Mouse (Mus musculus) right cerebral cortex, postnatal 4 days (tissue): ENCODE measurements around the gene Nfia.

Source experiments
- DNase-seq: peaks from one replicate; pipeline ENCODE4 v3.0.0-alpha.2; 2022

Nfia gene

GRCm38 (mm10) chr4:97963951-97964350, 191.4 kb downstream of the Nfia start:
- DNase-seq, result no peak

- DNase-seq, result no peak
These were observed 196.3 kb downstream of the Nfia start for GRCm38 (mm10) chr4:97968786-97969348.

- DNase-seq, result no peak
These were observed 200.5 kb downstream of the Nfia start for GRCm38 (mm10) chr4:97973064-97973463.

- DNase-seq, result no peak
These were observed 201.5 kb downstream of the Nfia start for GRCm38 (mm10) chr4:97974037-97974436.

- no peak for DNase-seq
These were observed 204.4 kb downstream of the Nfia start for GRCm38 (mm10) chr4:97976891-97977290.

GRCm38 (mm10) chr4:97984361-97984760, 211.8 kb downstream of the Nfia start:
- DNase-seq, result no peak

- no peak for DNase-seq
These were observed 213.7 kb downstream of the Nfia start for GRCm38 (mm10) chr4:97986056-97986734.

- no peak for DNase-seq
These were observed 214.2 kb downstream of the Nfia start for GRCm38 (mm10) chr4:97986735-97987075.

GRCm38 (mm10) chr4:97988703-97989102, 216.2 kb downstream of the Nfia start:
- DNase-seq, result no peak

- DNase-seq, result no peak
These were observed 217.9 kb downstream of the Nfia start for GRCm38 (mm10) chr4:97990431-97990830.

- DNase-seq, result no peak
These were observed 218.9 kb downstream of the Nfia start for GRCm38 (mm10) chr4:97991395-97991794.

- DNase-seq, result no peak
These were observed 219.3 kb downstream of the Nfia start for GRCm38 (mm10) chr4:97991880-97992279.

GRCm38 (mm10) chr4:97995911-97996712, 223.6 kb downstream of the Nfia start:
- DNase-seq, result no peak

- no peak for DNase-seq
These were observed 224.8 kb downstream of the Nfia start for GRCm38 (mm10) chr4:97997151-97997817.

- DNase-seq, result no peak
These were observed 229.7 kb downstream of the Nfia start for GRCm38 (mm10) chr4:98002206-98002605.

GRCm38 (mm10) chr4:98003323-98004107, 231.0 kb downstream of the Nfia start:
- no peak for DNase-seq

- peak; percentile 49 for DNase-seq
These were observed 231.6 kb downstream of the Nfia start for GRCm38 (mm10) chr4:98004108-98004625.

GRCm38 (mm10) chr4:98004986-98005385, 232.5 kb downstream of the Nfia start:
- no peak for DNase-seq

GRCm38 (mm10) chr4:98008814-98009368, 236.4 kb downstream of the Nfia start:
- DNase-seq, result no peak

- DNase-seq, result no peak
These were observed 237.4 kb downstream of the Nfia start for GRCm38 (mm10) chr4:98009966-98010365.

- DNase-seq, result no peak
These were observed 247.3 kb downstream of the Nfia start for GRCm38 (mm10) chr4:98019811-98020210.

- no peak for DNase-seq
These were observed 248.3 kb downstream of the Nfia start for GRCm38 (mm10) chr4:98020836-98021235.
